Mouse (Mus musculus): ENCODE data around the gene Reep3. TPM values are rescaled to one million over a fixed set of nuclear protein-coding genes. Genes with fewer than 3 reads are reported as not detected.

Gene Reep3
- polyA plus RNA-seq, 1 experiment from 2014 or later, result 8.9 TPM

GRCm38 (mm10) chr10:67111044-67111798 is 14.5 kb upstream of the Reep3 start:
- Histone ChIP-seq H3K36me3 (replicated peaks) (no peaks in the 10 kb centered on the region; the same call in 1 of the 2 replicates), H3K9me3 (replicated peaks) (no peaks in the 10 kb centered on the region), H3K27me3 (no peaks in the 10 kb centered on the region), H3K4me1 (replicated peaks) (peaks cover 48% of the 10 kb centered on the region), H3K27ac (replicated peaks) (no peak overlapping the region), H3K4me3 (replicated peaks) (no peak overlapping the region), H3K4me2 (no peak overlapping the region), H3K9ac (no peak overlapping the region)
- ATAC-seq (ENCODE audit: insufficient read depth), result no peak
- 75% methylated on average over 14 of the region's 14 CpGs for WGBS (ENCODE audit: insufficient replicate concordance)

GRCm38 (mm10) chr10:67109635-67110034 is 12.9 kb upstream of the Reep3 start:
- ATAC-seq (ENCODE audit: insufficient read depth), result no peak
- Histone ChIP-seq H3K27me3 (no peaks in the 10 kb centered on the region), H3K9ac (no peak overlapping the region), H3K36me3 (replicated peaks) (no peaks in the 10 kb centered on the region; the same call in 1 of the 2 replicates), H3K27ac (replicated peaks) (no peak overlapping the region), H3K9me3 (replicated peaks) (no peaks in the 10 kb centered on the region), H3K4me1 (replicated peaks) (peaks cover 52% of the 10 kb centered on the region), H3K4me2 (no peak overlapping the region), H3K4me3 (replicated peaks) (no peak overlapping the region)
- 65% methylated on average over 5 of the region's 5 CpGs for WGBS (ENCODE audit: insufficient replicate concordance)

DNA sequence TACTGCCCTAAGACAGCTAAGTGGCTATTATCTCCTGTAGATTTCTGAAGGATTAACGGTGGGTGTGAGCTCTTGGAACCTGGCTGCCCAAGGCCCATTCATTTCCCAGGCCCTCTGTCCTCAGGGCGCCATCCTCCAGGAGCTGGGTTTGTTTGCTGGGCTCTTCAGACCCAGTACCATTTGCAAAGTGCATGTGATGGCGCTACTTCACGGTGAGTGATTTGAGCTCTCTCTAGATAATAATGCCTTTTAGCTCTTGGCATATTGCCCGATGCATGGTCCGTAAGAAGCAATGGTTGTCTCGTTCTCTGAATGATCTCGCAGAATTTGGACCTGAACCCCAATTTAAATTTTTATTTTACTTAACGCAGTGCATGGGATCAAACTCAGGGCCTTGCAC is 11.4 kb upstream of the Reep3 start:
- WGBS (ENCODE audit: insufficient replicate concordance), result 74% methylated on average over 9 of the region's 9 CpGs
- H3K4me1 ChIP-seq (replicated peaks), result peaks cover 64% of the 10 kb centered on the region
- no peaks in the 10 kb centered on the region for H3K27me3 ChIP-seq
- 0 out of 2 replicates have a peak, but pooled peaks have one; percentile 3 for ATAC-seq (ENCODE audit: insufficient read depth)
- H3K4me2 ChIP-seq, result peak overlapping the region; percentile 23; the same call in 1 of the 2 replicates
- no peak overlapping the region for H3K4me3 ChIP-seq (replicated peaks)
- H3K9me3 ChIP-seq (replicated peaks), result no peaks in the 10 kb centered on the region
- H3K36me3 ChIP-seq (replicated peaks), result no peaks in the 10 kb centered on the region; the same call in 1 of the 2 replicates
- no peak overlapping the region for H3K9ac ChIP-seq
- H3K27ac ChIP-seq (replicated peaks), result 0 out of 2 replicates have a peak overlapping the region, but pooled peaks have one; percentile 38

- H3K4me2 ChIP-seq, result peak overlapping the region; percentile 39; the same call in 1 of the 2 replicates
- H3K4me1 ChIP-seq (replicated peaks), result peaks cover 71% of the 10 kb centered on the region
- no peaks in the 10 kb centered on the region for H3K27me3 ChIP-seq
- H3K9me3 ChIP-seq (replicated peaks), result no peaks in the 10 kb centered on the region
- no peak for ATAC-seq (ENCODE audit: insufficient read depth)
- no peak overlapping the region for H3K4me3 ChIP-seq (replicated peaks)
- H3K27ac ChIP-seq (replicated peaks), result no peak overlapping the region
- H3K9ac ChIP-seq, result no peak overlapping the region
- no peaks in the 10 kb centered on the region; the same call in 1 of the 2 replicates for H3K36me3 ChIP-seq (replicated peaks)
- WGBS (ENCODE audit: insufficient replicate concordance), result 66% methylated on average over 9 of the region's 9 CpGs
These were observed 10.4 kb upstream of the Reep3 start for GRCm38 (mm10) chr10:67107017-67107761.

DNA sequence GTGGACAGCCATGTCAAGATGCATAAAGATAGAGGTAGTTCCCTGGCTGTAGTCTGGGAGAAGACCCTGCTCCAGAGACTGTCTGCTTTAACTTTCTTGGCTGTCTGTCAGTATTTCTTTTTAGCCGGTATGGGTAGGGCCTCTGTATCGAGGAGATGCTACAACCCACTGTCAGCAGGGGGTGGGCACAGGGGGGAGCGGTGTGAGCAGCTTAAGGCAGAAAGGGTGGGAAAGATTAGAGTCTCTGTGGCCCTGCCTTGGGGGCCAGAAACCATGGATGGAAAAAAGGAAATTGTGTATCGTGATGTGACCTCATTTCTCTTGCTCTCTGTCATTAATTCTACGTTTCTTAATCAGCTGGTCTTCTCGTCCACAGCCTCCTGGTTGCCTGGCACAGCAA is 9.7 kb upstream of the Reep3 start:
- Histone ChIP-seq H3K4me3 (replicated peaks) (no peak overlapping the region), H3K4me2 (no peak overlapping the region), H3K9ac (no peak overlapping the region), H3K9me3 (replicated peaks) (no peaks in the 10 kb centered on the region), H3K27me3 (no peaks in the 10 kb centered on the region), H3K4me1 (replicated peaks) (peaks cover 70% of the 10 kb centered on the region), H3K36me3 (replicated peaks) (no peaks in the 10 kb centered on the region; the same call in 1 of the 2 replicates), H3K27ac (replicated peaks) (no peak overlapping the region)
- ATAC-seq (ENCODE audit: insufficient read depth), result no peak
- WGBS (ENCODE audit: insufficient replicate concordance), result 60% methylated on average over 6 of the region's 6 CpGs

DNA sequence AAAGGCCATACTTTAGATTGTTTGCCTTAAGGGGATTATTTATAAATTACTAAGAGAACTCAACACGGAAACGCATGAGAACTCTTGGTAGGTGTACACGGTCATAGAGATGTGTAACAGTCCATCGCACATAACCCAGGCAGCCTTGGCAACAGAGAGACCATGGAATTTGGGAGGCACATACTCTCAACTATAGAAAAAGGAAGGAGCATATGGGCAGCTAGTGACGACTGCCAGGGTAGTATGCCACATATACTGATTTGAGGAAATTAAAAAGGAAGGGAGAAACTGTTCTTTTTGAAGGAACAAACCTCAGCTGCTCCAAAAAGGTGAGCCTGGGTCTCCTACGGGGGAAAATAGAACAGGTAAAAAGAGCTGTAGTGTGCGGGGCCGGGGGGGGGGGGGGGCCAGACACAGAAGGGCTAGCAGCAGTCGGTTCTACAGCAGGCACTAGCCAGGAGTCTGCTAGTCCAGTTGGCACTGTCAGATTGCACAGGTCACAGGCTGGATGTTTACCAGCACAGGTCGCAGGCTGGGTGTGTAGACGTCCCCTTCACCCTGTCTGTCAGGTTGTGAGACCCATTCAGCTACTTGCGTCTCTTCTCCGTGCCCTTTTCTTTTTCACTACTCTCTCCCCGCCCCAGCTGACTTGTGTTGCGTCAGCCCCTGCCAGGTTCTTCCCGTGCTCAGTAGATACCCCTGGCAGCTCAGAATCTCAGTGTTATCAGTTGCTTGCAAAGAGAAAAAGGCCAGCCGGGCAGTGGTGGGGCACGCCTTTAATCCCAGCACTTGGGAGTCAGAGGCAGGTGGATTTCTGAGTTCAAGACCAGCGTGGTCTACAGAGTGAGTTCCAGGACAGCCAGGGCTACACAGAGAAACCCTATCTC is 8.8 kb upstream of the Reep3 start:
- H3K9me3 ChIP-seq (replicated peaks), result no peaks in the 10 kb centered on the region
- 34% methylated on average over 19 of the region's 19 CpGs for WGBS (ENCODE audit: insufficient replicate concordance)
- H3K27ac ChIP-seq (replicated peaks), result no peak overlapping the region
- no peak overlapping the region for H3K9ac ChIP-seq
- no peaks in the 10 kb centered on the region; the same call in 1 of the 2 replicates for H3K36me3 ChIP-seq (replicated peaks)
- no peaks in the 10 kb centered on the region for H3K27me3 ChIP-seq
- peaks cover 74% of the 10 kb centered on the region for H3K4me1 ChIP-seq (replicated peaks)
- no peak overlapping the region for H3K4me3 ChIP-seq (replicated peaks)
- ATAC-seq (ENCODE audit: insufficient read depth), result peak; percentile 36; the same call in 1 of the 2 replicates
- H3K4me2 ChIP-seq, result peak overlapping the region; percentile 27

GRCm38 (mm10) chr10:67104543-67104942 is 7.8 kb upstream of the Reep3 start:
- no peak for ATAC-seq (ENCODE audit: insufficient read depth)
- no peak overlapping the region for H3K27ac ChIP-seq (replicated peaks)
- H3K9ac ChIP-seq, result no peak overlapping the region
- 31% methylated on average over 9 of the region's 9 CpGs for WGBS (ENCODE audit: insufficient replicate concordance)
- no peak overlapping the region for H3K4me2 ChIP-seq
- H3K36me3 ChIP-seq (replicated peaks), result no peaks in the 10 kb centered on the region
- H3K4me1 ChIP-seq (replicated peaks), result peaks cover 77% of the 10 kb centered on the region
- no peaks in the 10 kb centered on the region for H3K9me3 ChIP-seq (replicated peaks)
- no peaks in the 10 kb centered on the region for H3K27me3 ChIP-seq
- H3K4me3 ChIP-seq (replicated peaks), result no peak overlapping the region

DNA sequence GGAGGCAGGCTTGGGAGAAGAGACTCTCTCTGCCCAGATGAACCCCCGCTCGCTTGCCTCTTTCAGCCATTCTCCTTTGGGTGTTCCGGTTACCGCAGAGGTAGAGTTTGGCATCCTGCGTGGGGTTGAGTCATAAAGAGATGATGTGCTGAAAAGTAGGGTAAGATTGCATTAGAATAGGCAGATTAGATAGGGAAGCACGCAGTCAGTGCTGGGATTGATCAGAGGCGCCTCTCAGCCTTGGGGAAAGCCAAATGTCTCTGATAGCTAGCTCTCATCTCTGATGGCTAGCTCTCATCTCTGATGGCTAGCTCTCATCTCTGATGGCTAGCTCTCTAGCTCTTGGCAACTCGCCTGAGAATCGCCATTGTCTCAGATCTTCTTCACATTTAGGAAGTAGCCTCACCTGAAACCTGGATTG is 4.1 kb upstream of the Reep3 start:
- peaks cover 79% of the 10 kb centered on the region for H3K4me1 ChIP-seq (replicated peaks)
- WGBS (ENCODE audit: insufficient replicate concordance), result 66% methylated on average over 9 of the region's 9 CpGs
- H3K9me3 ChIP-seq (replicated peaks), result no peaks in the 10 kb centered on the region
- H3K36me3 ChIP-seq (replicated peaks), result no peaks in the 10 kb centered on the region
- no peak overlapping the region for H3K9ac ChIP-seq
- H3K4me3 ChIP-seq (replicated peaks), result no peak overlapping the region
- no peak for ATAC-seq (ENCODE audit: insufficient read depth)
- H3K27me3 ChIP-seq, result peaks cover 8% of the 10 kb centered on the region; the same call in 1 of the 2 replicates
- no peak overlapping the region for H3K27ac ChIP-seq (replicated peaks)
- no peak overlapping the region for H3K4me2 ChIP-seq

- Histone ChIP-seq H3K36me3 (replicated peaks) (no peaks in the 10 kb centered on the region), H3K9ac (no peak overlapping the region), H3K27ac (replicated peaks) (no peak overlapping the region), H3K4me3 (replicated peaks) (no peak overlapping the region), H3K4me1 (replicated peaks) (peaks cover 74% of the 10 kb centered on the region), H3K4me2 (no peak overlapping the region), H3K9me3 (replicated peaks) (no peaks in the 10 kb centered on the region), H3K27me3 (peaks cover 9% of the 10 kb centered on the region; the same call in 1 of the 2 replicates)
- ATAC-seq (ENCODE audit: insufficient read depth), result no peak
- WGBS (ENCODE audit: insufficient replicate concordance), result 60% methylated on average over 7 of the region's 7 CpGs
These were observed 3.4 kb upstream of the Reep3 start for GRCm38 (mm10) chr10:67100011-67100661.

DNA sequence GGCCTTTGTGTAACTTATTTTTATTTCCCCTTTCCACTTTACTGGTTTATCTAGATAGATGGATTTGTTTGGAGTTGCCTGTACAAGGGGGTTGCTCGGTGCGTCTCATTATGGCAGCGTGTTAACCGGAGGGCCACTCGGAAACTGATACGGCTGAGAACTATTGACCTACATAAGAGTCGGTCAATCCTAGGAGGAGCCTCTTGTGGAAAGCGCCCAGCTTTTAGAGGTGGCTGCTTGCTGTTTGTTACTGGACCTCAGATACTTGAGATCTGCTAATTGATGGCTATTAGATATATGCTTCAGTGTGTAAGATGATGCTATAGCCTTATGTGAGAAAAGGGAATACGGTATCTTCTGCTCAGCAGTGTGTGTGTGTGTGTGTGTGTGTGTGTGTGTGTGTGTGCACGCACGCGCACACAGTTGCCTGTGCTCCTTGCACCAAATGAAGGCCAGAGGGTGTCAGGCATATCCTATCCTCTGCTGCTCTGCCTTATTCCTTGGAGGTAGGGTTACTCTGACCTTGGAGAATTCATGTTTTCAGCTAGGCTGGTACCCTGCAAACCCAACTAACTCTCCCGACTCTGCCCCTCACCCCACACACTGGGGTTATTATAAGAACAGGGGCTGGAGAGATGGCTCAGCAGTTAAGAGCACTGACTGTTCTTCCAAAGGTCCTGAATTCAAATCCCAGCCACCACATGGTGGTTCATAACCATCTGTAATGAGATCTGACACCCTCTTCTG is 2.6 kb upstream of the Reep3 start:
- Histone ChIP-seq H3K9ac (no peak overlapping the region), H3K36me3 (replicated peaks) (no peaks in the 10 kb centered on the region), H3K4me1 (replicated peaks) (peaks cover 66% of the 10 kb centered on the region), H3K9me3 (replicated peaks) (no peaks in the 10 kb centered on the region), H3K27me3 (peaks cover 9% of the 10 kb centered on the region; the same call in 1 of the 2 replicates), H3K4me3 (replicated peaks) (no peak overlapping the region), H3K27ac (replicated peaks) (no peak overlapping the region), H3K4me2 (no peak overlapping the region)
- no peak for ATAC-seq (ENCODE audit: insufficient read depth)
- WGBS (ENCODE audit: insufficient replicate concordance), result 80% methylated on average over 13 of the region's 13 CpGs
